Comparison of ENCODE assay signal across 45 mouse cellular contexts in genomic region chr3:145086180-145086579, GRCm38 (mm10). TPM values are rescaled to one million over a fixed set of nuclear protein-coding genes. Genes with fewer than 3 reads are reported as not detected.
"Had no signal": no experiment of that assay in that cellular context is flagged by ENCODE, and none has a peak within 500 bp of the region (broad histone marks: within the 10 kb centered on the region; RNA-seq: fewer than 3 reads in every experiment).

No protein-coding gene starts in this region.

- H3K9me3 ChIP-seq: heart, embryonic 10.5 days; heart, embryonic 13.5 days; heart, embryonic 15.5 days; hindbrain, embryonic 10.5 days; hindbrain, embryonic 12.5 days; hindbrain, embryonic 13.5 days; hindbrain, embryonic 15.5 days; intestine, embryonic 15.5 days; kidney, embryonic 15.5 days had no signal

- H3K4me1 ChIP-seq: heart, embryonic 10.5 days; heart, embryonic 13.5 days; heart, embryonic 15.5 days; hindbrain, embryonic 10.5 days; hindbrain, embryonic 12.5 days; hindbrain, embryonic 13.5 days; hindbrain, embryonic 15.5 days; intestine, embryonic 15.5 days; kidney, embryonic 15.5 days had no signal

- H3K4me3 ChIP-seq: heart, embryonic 10.5 days; heart, embryonic 13.5 days; heart, embryonic 15.5 days; hindbrain, embryonic 10.5 days; hindbrain, embryonic 12.5 days; hindbrain, embryonic 13.5 days; hindbrain, embryonic 15.5 days; intestine, embryonic 15.5 days; kidney, embryonic 15.5 days; layer of hippocampus, adult 2 months; left cerebral cortex, adult 2 months had no signal

- H3K36me3 ChIP-seq: heart, embryonic 10.5 days; heart, embryonic 13.5 days; heart, embryonic 15.5 days; hindbrain, embryonic 10.5 days; hindbrain, embryonic 12.5 days; hindbrain, embryonic 13.5 days; hindbrain, embryonic 15.5 days; intestine, embryonic 15.5 days; kidney, embryonic 15.5 days had no signal

- ATAC-seq: hindbrain, embryonic 16.5 days; hindbrain, postnatal 0 days; inflammation-experienced regulatory T-cells, adult 6 months; intestine, embryonic 15.5 days; intestine, embryonic 16.5 days; intestine, postnatal 0 days had no signal

- H3K27me3 ChIP-seq: heart, embryonic 13.5 days; heart, embryonic 15.5 days; hindbrain, embryonic 12.5 days; hindbrain, embryonic 13.5 days; hindbrain, embryonic 15.5 days; intestine, embryonic 15.5 days; kidney, embryonic 15.5 days had no signal

- H3K9ac ChIP-seq: heart, embryonic 13.5 days; heart, embryonic 15.5 days; hindbrain, embryonic 12.5 days; hindbrain, embryonic 13.5 days; hindbrain, embryonic 14.5 days; hindbrain, embryonic 15.5 days; intestine, embryonic 15.5 days; kidney, embryonic 15.5 days had no signal

- H3K4me2 ChIP-seq: heart, embryonic 11.5 days; heart, embryonic 13.5 days; heart, embryonic 15.5 days; hindbrain, embryonic 12.5 days; hindbrain, embryonic 13.5 days; hindbrain, embryonic 14.5 days; hindbrain, embryonic 15.5 days; intestine, embryonic 15.5 days; kidney, embryonic 15.5 days had no signal

- DNase-seq: heart, postnatal 10 days; heart, postnatal 14 days; heart, postnatal 36 days; heart, postnatal 4 days; kidney, adult 11 months; kidney, adult 18-20 months; kidney, adult 2 months; kidney, adult 8-10 months; kidney, adult 9 months; kidney, postnatal 10 days; kidney, postnatal 14 days; kidney, postnatal 25 days; kidney, postnatal 36 days; kidney, postnatal 4 days; layer of hippocampus, adult 9-11 months; layer of hippocampus, postnatal 36 days had no signal

- H3K27ac ChIP-seq: heart, embryonic 10.5 days; heart, embryonic 13.5 days; heart, embryonic 15.5 days; hindbrain, embryonic 10.5 days; hindbrain, embryonic 12.5 days; hindbrain, embryonic 13.5 days; hindbrain, embryonic 14.5 days; hindbrain, embryonic 15.5 days; hindbrain, postnatal 0 days; intestine, embryonic 15.5 days; kidney, embryonic 15.5 days; kidney, postnatal 0 days; layer of hippocampus, adult 2 months; left cerebral cortex, adult 2 months had no signal

RNA-seq across cellular contexts. Expression of gene Clca2, which starts 13.1 kb away (rescaled TPM):
- total RNA-seq: hematopoietic stem cell, adult 5-6 weeks; hindbrain, postnatal 0 days; layer of hippocampus, adult 18-20 months; layer of hippocampus, adult 2 months; layer of hippocampus, adult 8-10 months; layer of hippocampus, postnatal 25 days; layer of hippocampus, postnatal 36 days; left cerebral cortex, adult 18-20 months; left cerebral cortex, adult 2 months had no signal
- polyA plus RNA-seq: hindbrain, embryonic 15.5 days; hindbrain, embryonic 16.5 days; hindbrain, postnatal 0 days; inflammation-experienced regulatory T-cells, adult 6 months had no signal

RNA-seq across cellular contexts. Expression of gene Clca1, which starts 53.6 kb away (rescaled TPM):
- total RNA-seq: heart, postnatal 10 days; heart, postnatal 25 days; heart, postnatal 36 days; heart, postnatal 4 days; hematopoietic stem cell, adult 5-6 weeks; hindbrain, postnatal 0 days; layer of hippocampus, adult 2 months; layer of hippocampus, adult 8-10 months; layer of hippocampus, postnatal 10 days; layer of hippocampus, postnatal 14 days; layer of hippocampus, postnatal 25 days; layer of hippocampus, postnatal 36 days; left cerebral cortex, adult 18-20 months; left cerebral cortex, adult 2 months had no signal
- polyA plus RNA-seq: heart, embryonic 11.5 days; heart, embryonic 13.5 days; heart, embryonic 15.5 days; heart, postnatal 0 days; hindbrain, embryonic 10.5 days; hindbrain, embryonic 11.5 days; hindbrain, embryonic 12.5 days; hindbrain, embryonic 13.5 days; hindbrain, embryonic 14.5 days; hindbrain, embryonic 15.5 days; hindbrain, embryonic 16.5 days; hindbrain, postnatal 0 days; inflammation-experienced regulatory T-cells, adult 6 months; kidney, postnatal 0 days had no signal
